Mouse (Mus musculus) myocyte (in vitro differentiated cells): ENCODE measurements around the gene Daxx. TPM values are rescaled to one million over a fixed set of nuclear protein-coding genes. Genes with fewer than 3 reads are reported as not detected.

ENCODE experiments used
- H3K27me3 ChIP-seq: one replicate; pipeline ENCODE4 v1.6.1; 2011; ENCODE audit not compliant: control insufficient read depth, insufficient read depth, insufficient read length
- H3K36me3 ChIP-seq: one replicate; pipeline ENCODE4 v1.6.1; 2011; ENCODE audit not compliant: control insufficient read depth, insufficient read depth
- H3K4me2 ChIP-seq: one replicate; pipeline ENCODE4 v1.6.1; 2011; ENCODE audit warnings: low read depth, control low read depth
- H3K4me3 ChIP-seq: one replicate; pipeline ENCODE4 v1.5.1; 2011; ENCODE audit warnings: mild to moderate bottlenecking, control low read depth, moderate library complexity
- H3K79me2 ChIP-seq: one replicate; pipeline ENCODE4 v1.6.1; 2011; ENCODE audit not compliant: control insufficient read depth, insufficient read depth
- H3ac ChIP-seq: one replicate; pipeline ENCODE4 v1.6.1; 2011; ENCODE audit not compliant: control insufficient read depth, insufficient read length
- CEBPB ChIP-seq: IDR thresholded peaks from 2 replicates; pipeline ENCODE4 v1.6.1; 2011; ENCODE audit warnings: mild to moderate bottlenecking, moderate library complexity; ENCODE audit not compliant: poor library complexity, insufficient read depth, severe bottlenecking
- E2F4 ChIP-seq: IDR thresholded peaks from one replicate; pipeline ENCODE4 v1.6.1; 2011; ENCODE audit warnings: mild to moderate bottlenecking, control low read depth, moderate library complexity; ENCODE audit not compliant: insufficient read depth
- MAX ChIP-seq: IDR thresholded peaks from one replicate; pipeline ENCODE4 v1.6.1; 2011; ENCODE audit warnings: low read depth, mild to moderate bottlenecking, control low read depth
- MYOD1 ChIP-seq, 3 experiments: IDR thresholded peaks; one replicate each; pipeline ENCODE4 v1.6.1; 2011; ENCODE audit warnings: control low read depth in 2 of 3, low read depth in 2 of 3, mild to moderate bottlenecking in 2 of 3, moderate library complexity in 1 of 3; ENCODE audit not compliant: insufficient read length in 2 of 3, control insufficient read depth in 1 of 3
- MYOG ChIP-seq, 3 experiments: IDR thresholded peaks; one replicate each; pipeline ENCODE4 v1.6.1; 2011; ENCODE audit warnings: control low read depth in 2 of 3, low read depth in 2 of 3, mild to moderate bottlenecking in 2 of 3; ENCODE audit not compliant: insufficient read length in 2 of 3, control insufficient read depth in 1 of 3, insufficient read depth in 1 of 3
- POLR2A ChIP-seq: IDR thresholded peaks from one replicate; pipeline ENCODE4 v1.6.1; 2011; ENCODE audit warnings: low read depth, mild to moderate bottlenecking, control low read depth, moderate library complexity; ENCODE audit not compliant: insufficient read length
- POLR2AphosphoS2 ChIP-seq: IDR thresholded peaks from one replicate; pipeline ENCODE4 v1.6.1; 2011; ENCODE audit warnings: low read depth, control low read depth; ENCODE audit not compliant: insufficient read length
- REST ChIP-seq: IDR thresholded peaks from one replicate; pipeline ENCODE4 v1.6.1; 2011; ENCODE audit warnings: mild to moderate bottlenecking, control low read depth, moderate library complexity; ENCODE audit not compliant: insufficient read depth, insufficient read length
- SRF ChIP-seq: IDR thresholded peaks from one replicate; pipeline ENCODE4 v1.6.1; 2011; ENCODE audit warnings: low read depth; ENCODE audit not compliant: control insufficient read depth, insufficient read length
- TCF12 ChIP-seq: IDR thresholded peaks from one replicate; pipeline ENCODE4 v1.6.1; 2011; ENCODE audit warnings: mild to moderate bottlenecking, control low read depth; ENCODE audit not compliant: poor library complexity, insufficient read depth, severe bottlenecking
- TCF3 ChIP-seq: IDR thresholded peaks from one replicate; pipeline ENCODE4 v1.6.1; 2011; ENCODE audit warnings: low read depth, control low read depth; ENCODE audit not compliant: insufficient read length
- USF1 ChIP-seq: IDR thresholded peaks from one replicate; pipeline ENCODE4 v1.6.1; 2011; ENCODE audit warnings: low read depth, mild to moderate bottlenecking, control low read depth, moderate library complexity
- polyA plus RNA-seq: library from polyadenylated mRNA; unstranded; fragments of >200 nt; fragmentation: generic; extraction: Trizol; gene quantifications from one replicate; pipeline ENCODE4 v1.2.1, GENCODE M21; 2012; ENCODE audit warnings: missing spikeins

The Daxx gene
- polyA plus RNA-seq, 1 experiment: 16.9 TPM

GRCm38 (mm10) chr17:33962876-33963275 lies 53.7 kb downstream of the Daxx start:
- no peak overlapping the region for H3K4me2 ChIP-seq
- H3K27me3 ChIP-seq: no peaks in the 10 kb centered on the region
- no peaks in the 10 kb centered on the region for H3K79me2 ChIP-seq
- no peak overlapping the region for H3K4me3 ChIP-seq
- no peak overlapping the region for H3ac ChIP-seq
- no peaks in the 10 kb centered on the region for H3K36me3 ChIP-seq
- no peak for TF ChIP-seq TCF12
- TF ChIP-seq POLR2AphosphoS2: no peak
- TF ChIP-seq E2F4: no peak
- no peak for TF ChIP-seq MYOD1 (IDR thresholded peaks at IDR 0.05; ENCODE audit: control insufficient read depth in 1 of 3, insufficient read length in 2 of 3, low read depth in 2 of 3)
- no peak for TF ChIP-seq SRF
- TF ChIP-seq USF1: no peak
- no peak for TF ChIP-seq TCF3
- no peak for TF ChIP-seq POLR2A
- no peak for TF ChIP-seq REST
- TF ChIP-seq MYOG (IDR thresholded peaks at IDR 0.05; ENCODE audit: control insufficient read depth in 1 of 3, insufficient read depth in 1 of 3, insufficient read length in 2 of 3, low read depth in 2 of 3): no peak
- TF ChIP-seq MAX: no peak
- TF ChIP-seq CEBPB: no peak

Other genes with a start within 250 kb of the Daxx start
- gene Hnrnpm, start 222.6 kb upstream of the Daxx start, polyA plus RNA-seq: 68.2 TPM
- gene March2, start 190.7 kb upstream of the Daxx start, polyA plus RNA-seq: 51.5 TPM
- gene Rab11b, start 148.9 kb upstream of the Daxx start, polyA plus RNA-seq: 126 TPM
- gene Angptl4, start 127.6 kb upstream of the Daxx start, polyA plus RNA-seq: 42.8 TPM
- 8.3 TPM for gene Kank3, start 98.9 kb upstream of the Daxx start, polyA plus RNA-seq
- gene Rps28, start 84.9 kb upstream of the Daxx start, polyA plus RNA-seq: 6,768 TPM
- gene Ndufa7, start 84.8 kb upstream of the Daxx start, polyA plus RNA-seq: 614 TPM
- gene Cd320, start 66.3 kb upstream of the Daxx start, polyA plus RNA-seq: 83.1 TPM
- gene Gm7029, start 35.6 kb upstream of the Daxx start, polyA plus RNA-seq: not detected
- 32.2 TPM for gene Kifc1, start 18.8 kb upstream of the Daxx start, polyA plus RNA-seq
- gene Platr17, start 4.3 kb upstream of the Daxx start, polyA plus RNA-seq: 0.17 TPM
- 50.6 TPM for gene Tapbp, start 6.5 kb downstream of the Daxx start, polyA plus RNA-seq
- 31.6 TPM for gene Zbtb22, start 6.5 kb downstream of the Daxx start, polyA plus RNA-seq
- gene Rgl2, start 20.1 kb downstream of the Daxx start, polyA plus RNA-seq: 20.1 TPM
- gene Pfdn6, start 30.9 kb downstream of the Daxx start, polyA plus RNA-seq: 110 TPM
- 25.9 TPM for gene Wdr46, start 31.2 kb downstream of the Daxx start, polyA plus RNA-seq
- gene B3galt4, start 42.1 kb downstream of the Daxx start, polyA plus RNA-seq: 1.2 TPM
- 29.9 TPM for gene Vps52, start 46.4 kb downstream of the Daxx start, polyA plus RNA-seq
- gene Rps18, start 46.6 kb downstream of the Daxx start, polyA plus RNA-seq: 287 TPM
- 89.2 TPM for gene H2-K1, start 90.9 kb downstream of the Daxx start, polyA plus RNA-seq
- gene Ring1, start 115.3 kb downstream of the Daxx start, polyA plus RNA-seq: 42.9 TPM
- gene H2-Ke6, start 118.6 kb downstream of the Daxx start, polyA plus RNA-seq: 51.1 TPM
- gene Slc39a7, start 122.3 kb downstream of the Daxx start, polyA plus RNA-seq: 207 TPM
- 45.8 TPM for gene Rxrb, start 122.4 kb downstream of the Daxx start, polyA plus RNA-seq
- 0.94 TPM for gene Col11a2, start 130.0 kb downstream of the Daxx start, polyA plus RNA-seq
- 0.07 TPM for gene H2-Oa, start 182.9 kb downstream of the Daxx start, polyA plus RNA-seq
- 7.2 TPM for gene H2-DMa, start 210.1 kb downstream of the Daxx start, polyA plus RNA-seq
- gene Brd2, start 213.2 kb downstream of the Daxx start, polyA plus RNA-seq: 90.1 TPM
- gene H2-DMb2, start 233.9 kb downstream of the Daxx start, polyA plus RNA-seq: not detected
- not detected for gene H2-DMb1, start 243.7 kb downstream of the Daxx start, polyA plus RNA-seq